Mouse (Mus musculus) urinary bladder, postnatal 25 days (tissue): Measurements from ENCODE around the gene Gne.
A peak's percentile ranks its signal among the peaks of the same experiment; 100 is the strongest.
"Not testable (repeated sequence)": the region's sequence is repeated elsewhere in the genome, so short reads cannot be mapped to it uniquely, and the experiment has no call there.

Source experiments
- DNase-seq: peaks from one replicate; pipeline ENCODE4 v3.0.0; 2022; ENCODE audit warnings: low spot score

Gene Gne

DNA sequence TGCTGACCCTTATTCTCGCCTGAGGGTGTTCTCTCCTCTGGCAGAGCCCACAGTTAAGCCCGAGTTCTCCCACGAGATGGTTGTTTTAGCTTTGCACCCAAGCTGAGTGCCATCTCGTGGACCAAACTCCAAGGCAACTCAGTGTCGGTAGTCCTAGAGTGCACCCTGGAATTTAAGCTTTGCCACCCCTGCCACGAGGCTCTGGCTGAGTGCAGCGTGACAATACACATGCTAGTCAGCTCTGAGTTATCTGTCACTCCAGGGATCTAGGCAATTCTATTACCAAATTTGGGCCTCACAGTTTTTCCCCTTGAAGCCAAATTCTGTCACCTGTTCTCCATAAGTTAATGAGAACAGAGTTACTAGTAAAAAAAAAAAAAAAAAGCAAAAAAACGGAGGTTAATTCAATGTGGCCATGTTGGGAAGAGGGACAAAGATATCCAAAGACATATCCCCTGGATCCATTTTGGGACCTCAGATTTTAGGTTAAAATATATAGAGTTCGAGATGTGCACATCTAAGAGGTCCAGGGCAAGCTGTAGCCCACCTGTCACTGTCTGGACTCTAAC, 11.0 kb downstream of the Gne start:
- DNase-seq: no peak

DNA sequence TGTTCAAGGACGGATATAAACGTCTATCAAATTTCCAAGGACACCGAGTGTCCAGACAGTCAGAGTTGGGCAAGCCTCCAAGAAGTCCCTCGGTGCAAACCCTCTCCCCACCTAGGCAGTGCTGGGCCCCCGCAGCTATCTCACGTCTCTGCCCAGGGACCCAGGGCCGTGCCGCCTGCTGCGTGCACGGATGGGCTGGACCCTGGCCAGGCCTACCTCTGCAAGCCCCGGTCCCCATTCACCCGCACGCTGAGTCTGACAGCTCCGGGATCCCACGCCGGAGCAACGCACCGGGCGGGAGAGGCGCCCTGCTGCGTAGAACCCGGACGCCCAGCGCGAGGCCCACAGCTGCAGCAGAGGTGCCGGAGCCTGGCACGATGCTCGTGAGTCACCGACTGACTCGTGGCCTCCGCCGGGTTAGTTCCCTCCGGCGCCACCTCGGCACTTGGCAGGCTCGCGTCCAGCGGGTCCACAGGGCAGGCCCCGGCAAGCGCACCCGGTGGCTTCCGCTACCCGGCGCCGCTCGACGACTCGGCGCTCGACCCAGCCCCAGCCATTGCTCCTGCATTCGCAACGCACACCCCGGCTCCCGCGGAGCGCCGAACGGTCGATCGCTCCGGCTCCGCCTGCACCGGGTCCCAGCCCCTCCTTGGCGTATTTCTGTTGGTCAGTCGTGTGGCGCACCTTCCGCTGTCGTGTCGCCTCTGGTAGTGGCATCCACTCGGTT, 11.7 kb downstream of the Gne start:
- DNase-seq: peak; percentile 85

DNA sequence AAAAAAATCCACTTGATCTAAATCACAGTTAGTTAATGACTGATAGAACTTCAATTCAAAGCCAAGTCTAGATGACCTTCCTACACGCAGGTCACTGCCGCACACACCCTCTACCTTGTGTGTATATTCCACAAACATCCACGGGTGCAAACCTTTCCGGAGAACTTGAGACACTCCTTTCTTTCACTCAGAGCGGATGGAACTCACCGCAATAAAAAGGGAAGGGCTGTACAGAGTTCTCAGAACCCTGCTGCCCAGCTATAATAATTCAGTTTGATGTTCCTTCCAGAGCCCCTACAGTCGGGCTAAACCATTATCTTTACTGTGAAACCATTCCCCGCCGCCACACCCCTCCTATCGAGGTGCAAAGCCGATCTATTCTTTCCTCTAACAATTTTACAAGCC, 12.2 kb downstream of the Gne start:
- no peak for DNase-seq

DNA sequence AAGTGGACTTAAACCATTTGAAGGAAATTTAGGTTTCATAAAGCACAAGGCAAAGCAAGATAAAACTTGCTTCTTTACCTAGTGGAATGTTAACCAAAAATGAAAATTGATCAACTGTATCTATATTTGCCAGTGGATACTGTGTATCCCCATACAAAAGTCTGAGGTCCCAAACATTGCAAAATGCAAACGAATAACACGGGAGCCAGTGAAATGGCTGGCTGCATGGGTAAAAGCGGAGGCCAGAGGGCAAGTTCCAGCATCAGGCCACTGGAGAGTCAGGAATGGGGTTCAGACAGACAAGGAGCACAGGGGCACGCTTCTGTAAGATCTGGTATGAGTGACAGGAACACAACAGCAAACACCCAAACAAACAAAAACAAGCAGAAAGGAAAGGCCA, 13.3 kb downstream of the Gne start:
- no peak for DNase-seq

- no peak for DNase-seq
Measured at GRCm38 (mm10) chr4:44069411-44069810, 14.6 kb downstream of the Gne start.

DNA sequence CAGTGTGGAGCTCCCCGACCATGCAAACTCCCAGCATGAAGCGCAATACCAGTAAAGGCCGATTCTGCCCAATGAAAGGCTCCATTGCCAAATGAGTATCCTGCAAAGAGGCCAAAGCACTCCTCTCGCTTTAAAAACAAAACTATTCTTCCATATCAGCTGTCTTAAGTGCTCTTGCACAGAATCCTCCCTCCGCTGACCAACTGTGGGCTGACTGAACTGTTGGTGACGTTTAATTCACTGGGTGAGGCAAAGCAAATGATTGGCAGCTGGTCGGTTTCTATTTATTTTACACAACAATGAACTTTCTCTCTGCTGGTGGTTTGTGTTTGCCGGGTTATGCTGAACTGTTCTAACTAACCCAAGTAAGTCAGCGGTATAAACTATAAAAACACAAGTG, 15.2 kb downstream of the Gne start:
- DNase-seq: no peak

DNA sequence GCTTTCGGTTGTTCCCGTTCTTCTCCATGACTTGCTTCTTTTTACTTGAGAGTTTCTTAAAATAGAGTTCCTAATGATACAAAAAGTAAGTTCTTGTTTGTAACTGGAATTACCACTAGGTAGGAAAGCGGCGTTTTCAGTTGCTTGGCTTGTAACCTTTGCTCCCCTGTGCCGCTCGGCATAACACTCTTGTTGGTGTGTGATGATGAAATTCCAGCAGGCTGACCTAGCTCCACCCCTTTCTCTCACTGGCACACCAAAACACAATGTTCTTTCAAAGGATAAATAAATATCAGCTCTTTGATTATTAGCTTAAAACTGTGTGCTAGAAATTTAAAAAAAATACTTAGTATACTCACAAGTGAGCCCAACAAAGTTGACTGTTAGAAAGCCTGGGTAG, 17.1 kb downstream of the Gne start:
- no peak for DNase-seq

GRCm38 (mm10) chr4:44065355-44066025, 18.5 kb downstream of the Gne start:
- DNase-seq: peak; percentile 88

DNA sequence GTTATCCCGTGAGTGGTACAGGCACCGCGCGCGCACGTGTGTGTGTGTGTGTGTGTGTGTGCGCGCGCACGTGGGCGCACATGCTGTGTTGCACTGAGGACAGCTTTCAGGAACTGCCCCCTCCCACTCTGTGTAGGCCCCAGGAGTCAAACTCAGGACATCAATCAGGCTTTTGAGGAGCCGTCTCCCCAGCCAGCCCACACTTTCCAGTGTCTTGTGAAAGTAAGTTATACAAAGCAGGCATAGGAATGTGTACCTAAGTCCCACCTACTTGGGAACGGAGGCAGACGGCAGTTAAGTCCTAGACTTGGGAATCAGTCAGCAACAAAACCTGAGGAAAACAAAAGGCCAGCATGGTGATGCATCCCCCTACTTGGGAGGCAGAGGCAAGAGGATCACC, 21.2 kb downstream of the Gne start:
- DNase-seq: no peak

- no peak for DNase-seq
Measured at GRCm38 (mm10) chr4:44062062-44062461, 21.9 kb downstream of the Gne start.

DNA sequence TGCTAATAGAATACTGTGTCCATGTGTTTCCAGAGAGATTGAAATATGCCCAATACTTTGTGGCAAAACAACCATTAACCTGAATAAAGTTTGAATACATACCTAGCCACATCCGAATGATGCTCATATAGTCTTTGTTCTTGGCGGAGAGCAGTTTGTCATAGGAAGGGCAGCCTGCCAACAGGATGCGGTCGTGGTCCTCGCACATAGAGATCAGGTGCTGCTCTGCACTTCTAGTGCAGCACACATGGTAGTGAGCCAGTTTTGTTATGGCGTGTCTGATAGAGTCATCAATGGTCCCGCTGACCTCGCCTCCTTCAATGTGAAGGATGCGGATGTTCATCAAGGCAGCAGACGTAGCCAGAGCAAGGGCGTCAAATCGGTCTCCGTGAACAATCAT, 24.3 kb downstream of the Gne start:
- DNase-seq: no peak

DNA sequence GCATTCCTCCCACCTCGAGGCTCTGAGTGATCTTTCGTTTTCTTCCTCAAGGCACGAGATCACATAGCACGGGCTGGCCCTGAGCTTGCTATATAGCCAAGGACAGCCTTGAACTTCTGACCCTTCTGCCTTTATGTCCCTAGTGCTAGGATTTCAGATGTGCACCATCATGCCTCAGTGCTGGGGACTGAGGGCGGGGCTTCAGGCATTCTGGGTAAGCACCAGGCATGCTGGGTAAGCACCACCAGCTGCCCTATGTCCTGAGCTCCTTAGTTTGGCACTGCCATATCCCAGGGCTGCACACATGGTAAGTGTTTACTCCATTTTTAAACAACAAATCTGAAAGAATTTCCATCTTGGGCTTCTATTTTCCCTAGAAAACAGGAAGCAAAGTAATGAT, 34.2 kb downstream of the Gne start:
- DNase-seq: no peak

GRCm38 (mm10) chr4:44046066-44046465, 37.9 kb downstream of the Gne start:
- no peak for DNase-seq

GRCm38 (mm10) chr4:44044685-44045356, 39.2 kb downstream of the Gne start:
- DNase-seq: no peak

DNA sequence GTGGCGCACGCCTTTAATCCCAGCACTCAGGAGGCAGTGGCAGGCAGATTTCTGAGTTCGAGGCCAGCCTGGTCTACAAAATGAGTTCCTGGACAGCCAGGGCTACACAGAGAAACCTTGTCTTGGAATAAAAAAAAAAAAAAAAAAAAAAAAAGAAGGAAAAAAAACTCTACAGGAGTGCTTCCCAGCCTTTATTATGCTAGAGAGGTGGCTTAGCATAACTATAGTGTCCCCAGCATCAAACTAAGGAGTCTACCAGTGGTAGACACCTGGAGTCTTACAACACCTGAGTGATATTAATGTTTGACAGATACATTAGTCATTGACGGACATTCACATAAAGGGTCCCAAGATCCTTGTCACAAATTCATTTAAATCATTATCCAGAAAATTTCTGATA, 40.8 kb downstream of the Gne start:
- DNase-seq: not testable (repeated sequence)

- no peak for DNase-seq
Measured at GRCm38 (mm10) chr4:44042429-44042828, 41.5 kb downstream of the Gne start.

DNA sequence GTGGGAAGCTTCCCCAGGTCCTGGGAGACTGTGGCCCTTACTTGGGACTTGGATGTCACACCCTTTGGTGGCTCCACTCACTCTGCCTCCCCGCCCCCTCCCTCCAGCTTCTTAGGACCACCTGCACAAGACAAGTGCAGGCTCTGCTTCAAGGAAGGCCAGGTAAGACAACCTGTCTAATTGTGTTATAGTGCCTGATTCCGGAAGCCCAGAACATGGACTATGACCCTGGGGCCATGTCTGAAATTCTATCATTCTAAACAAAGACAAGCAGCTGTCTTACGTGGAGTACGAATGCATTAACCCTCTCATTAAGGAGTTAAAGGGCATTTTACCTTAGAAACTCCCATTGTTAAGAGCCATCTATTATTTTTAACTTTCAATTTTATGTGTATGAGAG, 43.2 kb downstream of the Gne start:
- DNase-seq: no peak

- DNase-seq: no peak
Measured at GRCm38 (mm10) chr4:44036455-44036854, 47.5 kb downstream of the Gne start.

- DNase-seq: no peak
Measured at GRCm38 (mm10) chr4:44031521-44031920, 52.5 kb downstream of the Gne start.

DNA sequence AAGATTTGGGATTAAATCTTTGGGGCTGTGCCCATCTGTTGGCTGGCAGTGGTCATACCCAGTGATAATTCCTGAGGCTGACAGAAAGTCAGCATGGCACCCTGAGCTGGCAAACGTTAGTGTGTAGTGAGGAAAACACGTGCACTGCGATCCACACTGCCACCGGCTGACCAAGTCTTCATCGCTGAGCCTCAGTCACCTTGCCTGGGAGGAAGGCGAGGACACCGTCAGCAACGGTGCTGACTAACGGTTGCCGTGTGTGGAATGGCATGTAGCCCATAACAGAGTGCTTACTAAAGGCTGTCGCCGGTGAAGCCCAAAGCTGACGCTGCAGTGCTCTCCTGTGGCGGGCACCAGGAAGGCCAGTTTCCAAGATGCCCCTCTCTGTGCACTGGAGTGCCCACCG, 54.3 kb downstream of the Gne start:
- DNase-seq: no peak

- DNase-seq: no peak
Measured at GRCm38 (mm10) chr4:44028303-44029135, 55.5 kb downstream of the Gne start.

GRCm38 (mm10) chr4:44025570-44025969, 58.4 kb downstream of the Gne start:
- no peak for DNase-seq
